Mouse (Mus musculus) spleen, adult 2 months (tissue): ENCODE data around the gene 4930539E08Rik.

Experiments used
- CTCF ChIP-seq: fragments of 200-500 bp; IDR thresholded peaks from 2 replicates; pipeline ENCODE4 v1.5.1; 2011; ENCODE audit warnings: mild to moderate bottlenecking, inconsistent platforms; ENCODE audit not compliant: insufficient read depth, insufficient read length, insufficient replicate concordance; ENCODE audit errors: extremely low read depth
- POLR2A ChIP-seq: fragments of 200-500 bp; IDR thresholded peaks from 2 replicates; pipeline ENCODE4 v1.6.1; 2011; ENCODE audit warnings: low read depth, low read length, inconsistent platforms

- TF ChIP-seq CTCF (no peak), POLR2A (no peak)
Observed at GRCm38 (mm10) chr17:28883941-28884516, 31.1 kb downstream of the 4930539E08Rik start.
